ENCODE assay signal across 12 mouse cellular contexts in the genomic region with DNA sequence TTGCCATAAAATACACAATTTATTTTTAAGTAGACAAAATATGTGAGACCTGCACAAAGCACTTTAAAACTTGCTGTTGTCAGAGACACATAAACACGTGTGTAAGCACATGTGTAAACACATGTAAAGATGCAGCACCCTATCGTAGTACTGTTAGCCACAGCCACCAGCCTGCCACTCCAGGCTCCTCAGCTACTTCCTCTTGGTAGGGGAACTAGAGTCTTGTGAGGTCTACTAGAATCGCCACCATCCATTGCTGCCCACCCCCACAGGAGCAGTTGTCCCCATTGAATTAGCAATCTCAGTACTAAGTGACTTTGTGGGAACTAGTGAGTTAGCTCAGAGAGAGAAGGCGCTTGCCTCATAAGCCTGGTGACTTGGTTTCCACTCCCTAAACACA.
"Had no signal": no experiment of that assay in that cellular context is flagged by ENCODE, and none has a peak within 500 bp of the region (broad histone marks: within the 10 kb centered on the region; RNA-seq: fewer than 3 reads in every experiment).

No protein-coding gene starts in this region.

- H3K27ac ChIP-seq: liver, embryonic 15.5 days; midbrain, embryonic 12.5 days had no signal

- H3K27me3 ChIP-seq: limb, embryonic 12.5 days; liver, embryonic 15.5 days; megakaryocyte, embryonic 14.5 days; midbrain, embryonic 12.5 days had no signal

- H3K4me3 ChIP-seq: limb, embryonic 12.5 days; liver, embryonic 15.5 days; megakaryocyte, embryonic 14.5 days; midbrain, embryonic 12.5 days had no signal

- ATAC-seq: lung, postnatal 0 days had no signal

- DNase-seq: kidney, adult 11 months; layer of hippocampus, adult 9-11 months; layer of hippocampus, postnatal 36 days; liver; lung, adult 2 months; thymus, adult 2 months; thymus, postnatal 25 days had no signal

- H3K4me1 ChIP-seq: midbrain, embryonic 12.5 days had no signal

- H3K9ac ChIP-seq: limb, embryonic 12.5 days; liver, embryonic 15.5 days; midbrain, embryonic 12.5 days had no signal

- H3K9me3 ChIP-seq: limb, embryonic 12.5 days; liver, embryonic 15.5 days; megakaryocyte, embryonic 14.5 days; midbrain, embryonic 12.5 days had no signal

- H3K4me2 ChIP-seq: limb, embryonic 12.5 days; liver, embryonic 15.5 days; midbrain, embryonic 12.5 days had no signal
